In genomic region chr10:29361095-29361463, GRCm38 (mm10) we compare ENCODE assay signal across 8 mouse cellular contexts. TPM values are rescaled to one million over a fixed set of nuclear protein-coding genes. Genes with fewer than 3 reads are reported as not detected.
DNase-seq lines count a peak whose midpoint lies in the region; ATAC-seq and TF ChIP-seq lines count a peak whose summit lies in the region.

No protein-coding gene starts in this region.

- no peaks in the 10 kb centered on the region for H3K36me3 ChIP-seq in heart, embryonic 10.5 days
- H3K36me3 ChIP-seq in ES-E14 (ENCODE audit: control insufficient read depth, insufficient read depth, low read length, poor library complexity, severe bottlenecking), result no peaks in the 10 kb centered on the region

- peak overlapping the region; percentile 99 for H3K27ac ChIP-seq in heart, embryonic 10.5 days
- H3K27ac ChIP-seq in ES-E14 (ENCODE audit: insufficient read depth, low read depth, low read length, poor library complexity, severe bottlenecking), result peak overlapping the region; percentile 79

- 5% methylated on average over 6 of the region's 6 CpGs for WGBS in heart, embryonic 10.5 days

- in situ Hi-C loops in ES-E14 (cut with MboI; ENCODE audit: low sequenced_read_pairs in 2 of 2, unreplicated experiment in 2 of 2), result no loop called here

- H3K4me3 ChIP-seq in heart, embryonic 10.5 days, result peak overlapping the region; percentile 93
- H3K4me3 ChIP-seq in ES-E14 (ENCODE audit: insufficient read depth in 1 of 2, low read depth in 1 of 2, low read length in 2 of 2, poor library complexity in 1 of 2, severe bottlenecking in 1 of 2), result peak overlapping the region; percentile 93 to 95

- peaks cover 4% of the 10 kb centered on the region; the same call in 1 of the 2 replicates for H3K4me1 ChIP-seq in heart, embryonic 10.5 days
- no peaks in the 10 kb centered on the region for H3K4me1 ChIP-seq in ES-E14 (ENCODE audit: control insufficient read depth in 2 of 2, insufficient read depth in 2 of 2, low read length in 2 of 2, poor library complexity in 1 of 2)

- intact Hi-C loops in left cerebral cortex, postnatal 14 days (cut with DNase I), result loop anchor here (5.0 kb wide), 1 partner anchor 56 kb away; no protein-coding TSS in a partner anchor

- no peaks in the 10 kb centered on the region for H3K27me3 ChIP-seq in heart, embryonic 10.5 days (ENCODE audit: insufficient read depth, poor library complexity, severe bottlenecking)

- DNase-seq in heart, embryonic 10.5 days (ENCODE audit: low spot score), result no peak
- no peak for DNase-seq in heart, adult 9 months (ENCODE audit: low spot score in 2 of 2)
- DNase-seq in ES-E14 (ENCODE audit: low read depth, low spot score), result no peak
- no peak for DNase-seq in adrenal gland, postnatal 10 days
- DNase-seq in left cerebral cortex, postnatal 14 days (ENCODE audit: low spot score in 2 of 2), result no peak
- DNase-seq in Muller cell, postnatal 12 days (ENCODE audit: inconsistent ontology term), result no peak

- H3K9ac ChIP-seq in ES-E14 (ENCODE audit: insufficient read depth, low read depth, low read length, poor library complexity, severe bottlenecking), result peak overlapping the region; percentile 98

- peak; percentile 55 for ATAC-seq in granulocyte monocyte progenitor cell, adult 5-6 weeks (replicated peaks; ENCODE audit: poor library complexity, severe bottlenecking)
- ATAC-seq in megakaryocyte progenitor cell, adult 5-6 weeks (replicated peaks; ENCODE audit: poor library complexity), result peak; percentile 50

- H3K9me3 ChIP-seq in heart, embryonic 10.5 days, result no peaks in the 10 kb centered on the region
- no peaks in the 10 kb centered on the region for H3K9me3 ChIP-seq in ES-E14 (ENCODE audit: control insufficient read depth, insufficient read depth, low read depth, low read length)

TF ChIP-seq in ES-E14, 5 proteins besides CTCF, POLR2A, EP300 and RAD21:
- TF ChIP-seq ZNF384 (IDR thresholded peaks at IDR 0.05; ENCODE audit: low read depth, low read length) (peak; percentile 49; the same call in 1 of the 2 replicates), HCFC1 (IDR thresholded peaks at IDR 0.05; ENCODE audit: borderline replicate concordance, insufficient read depth, low read length) (no peak)

RNA-seq across cellular contexts. Expression of gene Rnf146, which starts 1.2 kb away (rescaled TPM):
- 31.6 and 36.6 TPM in 2 replicates for polyA plus RNA-seq in heart, embryonic 10.5 days (2016; fragmentation: Nextera tagmentation; extraction: Ambion mirVana)
- 19.1 and 25.8 TPM in 2 replicates for total RNA-seq in ES-E14 (2012; rRNA removed)
- 19.1 and 26.0 TPM in 2 replicates for total RNA-seq in granulocyte monocyte progenitor cell, adult 5-6 weeks (2014; fragmentation: Nextera tagmentation)
- total RNA-seq in granulocyte monocyte progenitor cell, adult 5-6 weeks (2017), result 41.8 and 49.1 TPM in 2 replicates
- 31.0 and 34.3 TPM in 2 replicates for total RNA-seq in megakaryocyte progenitor cell, adult 5-6 weeks (2015)
- total RNA-seq in megakaryocyte progenitor cell, adult 5-6 weeks (2017), result 57.5 and 61.9 TPM in 2 replicates
- 10 to 100 TPM; 38.3 to 49.6 TPM for total RNA-seq in adrenal gland, postnatal 10 days (2021)
- total RNA-seq in left cerebral cortex, postnatal 14 days (2021), result 10 to 100 TPM; 84.8 to 89.4 TPM

RNA-seq across cellular contexts. Expression of gene Echdc1, which starts 48.1 kb away (rescaled TPM):
- polyA plus RNA-seq in heart, embryonic 10.5 days (2016; fragmentation: Nextera tagmentation; extraction: Ambion mirVana), result 23.5 and 30.1 TPM in 2 replicates
- 5.1 and 6.0 TPM in 2 replicates for total RNA-seq in ES-E14 (2012; rRNA removed)
- 12.2 and 13.2 TPM in 2 replicates for total RNA-seq in granulocyte monocyte progenitor cell, adult 5-6 weeks (2014; fragmentation: Nextera tagmentation)
- 20.0 and 33.0 TPM in 2 replicates for total RNA-seq in granulocyte monocyte progenitor cell, adult 5-6 weeks (2017)
- total RNA-seq in megakaryocyte progenitor cell, adult 5-6 weeks (2015), result 17.8 and 19.2 TPM in 2 replicates
- 22.3 and 33.7 TPM in 2 replicates for total RNA-seq in megakaryocyte progenitor cell, adult 5-6 weeks (2017)
- 10 to 100 TPM; 64.6 to 72.2 TPM for total RNA-seq in adrenal gland, postnatal 10 days (2021)
- total RNA-seq in left cerebral cortex, postnatal 14 days (2021), result 10 to 100 TPM; 24.4 to 27.8 TPM
